Mouse (Mus musculus): ENCODE measurements around the gene Scgb2b12. TPM values are rescaled to one million over a fixed set of nuclear protein-coding genes. Genes with fewer than 3 reads are reported as not detected.
"Not testable (repeated sequence)": the region's sequence is repeated elsewhere in the genome, so short reads cannot be mapped to it uniquely, and the experiment has no call there.

Gene Scgb2b12
- total RNA-seq (2021): not detected
- long read RNA-seq, experiment 1: 0 reads
- long read RNA-seq, experiment 2: 0 reads

- DNase-seq: not testable (repeated sequence)
Observed at GRCm38 (mm10) chr7:32327145-32327544, at the start of gene Scgb2b12. Gene Scgb2b12 (minus strand): TSS chr7:32327245.

- not testable (repeated sequence) for DNase-seq
Observed at GRCm38 (mm10) chr7:32333882-32334281, 6.8 kb upstream of the Scgb2b12 start, which contains the start of gene Scgb1b12. Gene Scgb1b12 (plus strand): TSS chr7:32334182.

Other genes starting within 250 kb of the Scgb2b12 start
- not detected for gene Scgb1b10, start 226.4 kb downstream of the Scgb2b12 start, total RNA-seq (2021)
- gene Scgb2b11, start 116.1 kb downstream of the Scgb2b12 start, total RNA-seq (2021): not detected
- gene Scgb1b11, start 104.4 kb downstream of the Scgb2b12 start, total RNA-seq (2021): not detected
- not detected for gene Scgb1b12, start 6.9 kb upstream of the Scgb2b12 start, total RNA-seq (2021)
- not detected for gene Scgb1b29, start 114.3 kb upstream of the Scgb2b12 start, total RNA-seq (2021)

Measured in adrenal gland, postnatal 10 days (tissue).